Mouse (Mus musculus): ENCODE data around the gene Plac1. TPM values are rescaled to one million over a fixed set of nuclear protein-coding genes. Genes with fewer than 3 reads are reported as not detected.
A peak's percentile ranks its signal among the peaks of the same experiment; 100 is the strongest.

Gene Plac1
- polyA plus RNA-seq, 1 experiment from 2014 or later = not detected

DNA sequence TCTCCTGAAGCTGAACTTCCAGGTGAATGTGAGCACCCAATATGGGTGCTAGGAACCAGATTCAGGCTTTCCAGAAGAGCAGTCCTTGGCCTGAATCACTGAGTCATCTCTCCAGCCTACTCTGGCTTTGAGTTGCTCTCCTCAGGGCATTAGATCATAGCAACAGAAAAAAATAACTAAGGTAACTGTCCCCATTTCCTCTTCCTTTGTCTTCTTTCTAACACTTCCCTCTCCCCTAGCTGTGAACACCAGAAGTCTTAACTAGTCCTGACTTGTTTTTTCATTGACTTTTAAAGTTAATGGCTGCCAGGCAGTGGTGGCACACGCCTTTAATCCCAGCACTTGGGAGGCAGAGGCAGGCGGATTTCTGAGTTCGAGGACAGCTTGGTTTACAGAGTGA lies 175.5 kb downstream of the Plac1 start:
- ATAC-seq = no peak
- no peaks in the 10 kb centered on the region for H3K4me1 ChIP-seq (replicated peaks; ENCODE audit: control insufficient read depth, insufficient read depth, low read length)

DNA sequence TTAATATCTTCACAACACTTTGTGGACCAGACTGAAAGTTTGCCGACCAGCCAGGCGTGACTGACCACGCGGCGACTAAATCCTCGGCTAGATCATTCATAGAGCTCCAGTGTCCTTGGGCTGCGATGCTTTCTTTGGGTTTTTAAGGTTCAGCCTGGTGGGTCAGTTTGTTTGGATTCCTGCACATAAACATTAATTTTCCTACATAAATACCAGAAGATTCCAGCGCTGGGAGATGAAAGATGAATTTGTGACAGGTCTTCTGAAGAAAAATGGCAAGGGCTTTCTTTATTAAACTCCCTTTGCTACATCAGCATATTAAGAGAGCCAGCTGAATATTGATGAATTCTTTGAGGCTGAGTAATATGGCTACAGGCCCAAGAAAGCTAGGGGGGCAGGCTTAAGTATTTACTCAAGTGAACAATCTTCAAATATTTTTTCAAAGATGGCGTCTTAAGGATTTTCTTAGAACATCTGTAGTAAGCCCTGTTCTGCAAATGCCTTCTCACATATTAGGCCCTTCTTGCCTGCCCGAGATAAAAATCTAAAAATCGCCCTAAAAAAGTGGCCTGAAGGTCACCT lies 180.4 kb downstream of the Plac1 start:
- H3K4me1 ChIP-seq (replicated peaks; ENCODE audit: control insufficient read depth, insufficient read depth, low read length) = 0 out of 2 replicates have a peak, but pooled peaks cover 2% of the 10 kb centered on the region
- H3K4me3 ChIP-seq (replicated peaks; ENCODE audit: low read length) = no peak overlapping the region
- H3K27ac ChIP-seq (ENCODE audit: low read length) = no peak overlapping the region
- no peaks in the 10 kb centered on the region for H3K27me3 ChIP-seq (replicated peaks; ENCODE audit: control insufficient read depth, insufficient read depth, low read length)
- H3K4me2 ChIP-seq (ENCODE audit: low read length) = peak overlapping the region; percentile 9; the same call in 1 of the 2 replicates
- ATAC-seq = no peak
- WGBS = 33% methylated on average over 11 of the region's 11 CpGs
- no peaks in the 10 kb centered on the region for H3K9me3 ChIP-seq (ENCODE audit: control insufficient read depth, low read length)
- H3K9ac ChIP-seq (replicated peaks; ENCODE audit: low read depth, low read length) = no peak overlapping the region
- no peaks in the 10 kb centered on the region for H3K36me3 ChIP-seq (ENCODE audit: control insufficient read depth, insufficient read depth)

More for the DNA sequence above, 175.5 kb downstream of the Plac1 start:
- Histone ChIP-seq H3K4me3 (replicated peaks; ENCODE audit: low read length) (no peak overlapping the region), H3K9ac (replicated peaks; ENCODE audit: low read depth, low read length) (no peak overlapping the region), H3K27ac (ENCODE audit: low read length) (no peak overlapping the region), H3K36me3 (ENCODE audit: control insufficient read depth, insufficient read depth) (no peaks in the 10 kb centered on the region), H3K27me3 (replicated peaks; ENCODE audit: control insufficient read depth, insufficient read depth, low read length) (no peaks in the 10 kb centered on the region), H3K9me3 (ENCODE audit: control insufficient read depth, low read length) (no peaks in the 10 kb centered on the region), H3K4me2 (ENCODE audit: low read length) (no peak overlapping the region)
- 88% methylated on average over 3 of the region's 3 CpGs for WGBS

DNA sequence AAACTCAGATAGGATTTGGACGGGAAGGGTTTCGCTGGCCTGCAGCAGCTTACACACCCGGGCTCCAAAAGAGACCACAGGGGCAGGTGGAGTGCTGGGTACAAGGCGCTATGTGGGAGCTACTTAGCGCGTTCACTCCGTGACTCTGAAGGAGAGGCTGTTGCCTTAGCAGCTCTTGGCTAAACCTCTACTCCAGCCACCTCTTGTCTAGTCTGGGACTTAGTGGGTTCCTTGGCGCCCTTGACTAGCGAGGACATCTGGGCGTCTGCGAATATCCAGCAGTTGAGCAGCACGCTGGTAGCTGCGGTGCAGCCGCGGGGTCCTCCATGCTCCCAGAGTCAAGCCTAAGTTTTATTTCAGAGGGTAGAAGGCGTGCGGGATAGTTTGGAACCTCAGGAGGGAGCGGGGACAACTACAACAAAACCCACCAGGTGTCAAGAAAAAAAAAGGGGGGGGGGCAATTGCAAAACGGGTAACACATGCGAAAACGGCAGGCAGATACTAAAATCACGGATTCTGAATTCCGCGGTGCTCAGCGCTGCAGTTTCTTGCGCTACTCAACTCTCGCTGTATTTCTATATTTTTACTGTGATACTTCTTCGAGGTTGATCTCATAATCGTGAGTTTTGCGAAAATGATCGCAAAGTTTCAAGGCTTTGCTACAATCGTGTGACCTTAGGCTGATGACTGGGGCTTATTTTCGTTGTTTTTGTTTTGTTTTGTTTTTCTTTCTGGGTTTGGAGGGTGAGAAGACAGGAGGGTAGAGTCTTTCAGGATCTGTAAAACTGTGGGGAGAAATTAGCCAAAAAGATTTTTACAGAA lies 181.2 kb downstream of the Plac1 start:
- ATAC-seq = no peak
- 18% methylated on average over 33 of the region's 33 CpGs for WGBS
- no peak overlapping the region for H3K9ac ChIP-seq (replicated peaks; ENCODE audit: low read depth, low read length)

DNA sequence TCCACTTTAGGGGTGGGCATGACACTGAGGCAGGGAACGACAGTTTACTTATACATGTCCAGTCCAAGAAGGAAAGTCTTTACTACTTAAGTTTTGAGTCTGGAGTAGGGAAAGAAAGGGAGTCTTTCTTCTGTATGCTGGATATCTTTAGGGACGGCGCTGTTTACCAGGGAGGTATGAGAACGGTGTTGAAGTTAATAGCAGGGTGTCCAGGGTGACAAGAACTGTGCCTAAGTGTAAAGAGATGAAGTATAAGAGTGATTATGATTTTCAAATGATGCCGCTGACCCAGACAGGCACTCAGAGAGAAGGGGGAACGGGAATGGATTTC lies 182.2 kb downstream of the Plac1 start:
- H3K36me3 ChIP-seq (ENCODE audit: control insufficient read depth, insufficient read depth) = no peaks in the 10 kb centered on the region
- no peak overlapping the region for H3K9ac ChIP-seq (replicated peaks; ENCODE audit: low read depth, low read length)
- H3K27me3 ChIP-seq (replicated peaks; ENCODE audit: control insufficient read depth, insufficient read depth, low read length) = no peaks in the 10 kb centered on the region
- no peak for ATAC-seq
- H3K4me1 ChIP-seq (replicated peaks; ENCODE audit: control insufficient read depth, insufficient read depth, low read length) = 0 out of 2 replicates have a peak, but pooled peaks cover 2% of the 10 kb centered on the region
- H3K4me3 ChIP-seq (replicated peaks; ENCODE audit: low read length) = peak overlapping the region; percentile 58
- WGBS = 37% methylated on average over 6 of the region's 6 CpGs
- H3K27ac ChIP-seq (ENCODE audit: low read length) = no peak overlapping the region
- no peaks in the 10 kb centered on the region for H3K9me3 ChIP-seq (ENCODE audit: control insufficient read depth, low read length)
- peak overlapping the region; percentile 61 for H3K4me2 ChIP-seq (ENCODE audit: low read length)

More for the DNA sequence above, 181.2 kb downstream of the Plac1 start:
- Histone ChIP-seq H3K27me3 (replicated peaks; ENCODE audit: control insufficient read depth, insufficient read depth, low read length) (no peaks in the 10 kb centered on the region), H3K9me3 (ENCODE audit: control insufficient read depth, low read length) (no peaks in the 10 kb centered on the region), H3K4me2 (ENCODE audit: low read length) (peak overlapping the region; percentile 48), H3K27ac (ENCODE audit: low read length) (no peak overlapping the region), H3K4me1 (replicated peaks; ENCODE audit: control insufficient read depth, insufficient read depth, low read length) (0 out of 2 replicates have a peak, but pooled peaks cover 2% of the 10 kb centered on the region), H3K4me3 (replicated peaks; ENCODE audit: low read length) (peak overlapping the region; percentile 27), H3K36me3 (ENCODE audit: control insufficient read depth, insufficient read depth) (no peaks in the 10 kb centered on the region)

DNA sequence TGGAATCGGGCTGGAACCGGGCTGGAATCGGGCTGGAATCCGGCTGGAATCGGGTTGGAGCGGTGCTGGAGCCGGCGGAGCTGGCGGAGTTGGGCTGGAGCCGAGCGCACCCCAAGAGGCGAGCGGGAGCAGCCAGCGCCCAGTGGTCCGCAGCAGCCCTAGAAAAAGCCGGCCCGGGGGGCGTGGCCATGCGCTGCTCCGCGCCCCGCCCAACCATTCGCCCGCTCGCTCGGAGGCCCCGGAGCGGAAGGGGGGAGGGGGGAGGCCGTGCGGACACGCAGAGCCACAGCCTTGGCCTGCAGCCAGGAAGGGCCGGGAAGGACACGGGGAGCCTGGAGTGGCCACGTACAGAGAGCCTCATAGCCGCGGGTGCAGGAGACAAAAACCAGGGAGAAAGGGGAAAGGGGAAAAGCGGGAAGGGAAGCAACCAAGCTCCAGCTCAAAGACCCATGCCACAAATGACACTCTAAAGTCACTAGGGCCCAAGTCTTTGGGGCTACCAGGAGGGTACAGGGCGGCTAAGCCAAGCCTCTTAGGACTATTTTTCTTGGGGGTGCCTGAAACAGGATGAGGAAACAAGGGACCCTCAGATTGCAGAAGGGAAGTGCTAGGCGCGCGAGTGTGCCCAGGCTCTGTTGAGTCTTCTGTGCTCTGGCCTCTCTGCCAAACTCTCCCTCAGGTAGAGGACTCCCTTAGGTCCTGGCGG lies 182.7 kb downstream of the Plac1 start:
- H3K4me3 ChIP-seq (replicated peaks; ENCODE audit: low read length) = peak overlapping the region; percentile 58
- peak overlapping the region; percentile 71 for H3K9ac ChIP-seq (replicated peaks; ENCODE audit: low read depth, low read length)
- H3K9me3 ChIP-seq (ENCODE audit: control insufficient read depth, low read length) = no peaks in the 10 kb centered on the region
- no peaks in the 10 kb centered on the region for H3K27me3 ChIP-seq (replicated peaks; ENCODE audit: control insufficient read depth, insufficient read depth, low read length)
- H3K4me1 ChIP-seq (replicated peaks; ENCODE audit: control insufficient read depth, insufficient read depth, low read length) = 0 out of 2 replicates have a peak, but pooled peaks cover 5% of the 10 kb centered on the region
- H3K36me3 ChIP-seq (ENCODE audit: control insufficient read depth, insufficient read depth) = no peaks in the 10 kb centered on the region
- peak overlapping the region; percentile 44 for H3K27ac ChIP-seq (ENCODE audit: low read length)
- ATAC-seq = peak; percentile 88
- H3K4me2 ChIP-seq (ENCODE audit: low read length) = peak overlapping the region; percentile 61
- WGBS = 32% methylated on average over 22 of the region's 42 CpGs

DNA sequence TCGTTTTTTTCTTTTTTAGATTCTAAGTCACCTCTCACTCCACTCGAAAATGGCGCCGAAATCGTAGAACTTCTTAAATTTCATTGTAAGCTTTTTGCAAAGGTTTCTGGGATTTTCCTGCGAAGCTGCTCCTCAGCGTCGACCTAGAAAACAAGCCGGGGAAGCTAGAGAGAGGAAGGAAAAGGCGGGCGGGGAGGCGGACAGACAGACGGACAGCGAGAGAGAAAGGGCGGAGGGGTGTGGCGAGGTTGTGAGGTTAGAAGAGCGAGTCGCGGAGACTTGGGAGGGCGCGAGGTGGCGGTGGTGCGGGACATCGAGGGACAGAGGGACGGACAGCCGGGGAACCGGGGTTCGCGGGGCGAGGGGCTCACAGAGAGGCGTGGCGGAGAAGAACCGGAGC lies 183.3 kb downstream of the Plac1 start:
- Histone ChIP-seq H3K4me2 (ENCODE audit: low read length) (peak overlapping the region; percentile 61), H3K27me3 (replicated peaks; ENCODE audit: control insufficient read depth, insufficient read depth, low read length) (no peaks in the 10 kb centered on the region), H3K36me3 (ENCODE audit: control insufficient read depth, insufficient read depth) (no peaks in the 10 kb centered on the region), H3K9ac (replicated peaks; ENCODE audit: low read depth, low read length) (peak overlapping the region; percentile 71), H3K9me3 (ENCODE audit: control insufficient read depth, low read length) (no peaks in the 10 kb centered on the region), H3K27ac (ENCODE audit: low read length) (peak overlapping the region; percentile 44), H3K4me1 (replicated peaks; ENCODE audit: control insufficient read depth, insufficient read depth, low read length) (0 out of 2 replicates have a peak, but pooled peaks cover 5% of the 10 kb centered on the region), H3K4me3 (replicated peaks; ENCODE audit: low read length) (peak overlapping the region; percentile 58)
- 19% methylated on average over 27 of the region's 33 CpGs for WGBS
- peak; percentile 18 for ATAC-seq

DNA sequence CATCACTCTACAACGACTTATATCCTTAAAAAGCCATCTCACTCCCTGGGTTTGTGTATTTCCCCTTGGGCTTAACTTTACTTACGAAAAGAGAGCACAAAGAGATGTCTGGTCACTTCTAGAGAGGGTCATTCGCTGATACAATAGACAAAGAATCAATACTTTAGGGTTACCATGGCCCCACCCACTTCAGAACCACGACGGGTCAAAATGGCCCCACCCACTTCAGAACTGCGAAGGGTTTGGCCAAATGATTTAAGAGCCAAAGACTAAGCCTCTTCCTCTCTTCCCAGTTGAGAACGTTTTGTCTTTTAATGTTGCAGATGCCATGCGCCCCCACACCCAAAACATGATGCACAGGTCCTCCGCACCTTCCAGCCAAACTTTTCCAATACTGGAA lies 184.1 kb downstream of the Plac1 start:
- H3K4me1 ChIP-seq (replicated peaks; ENCODE audit: control insufficient read depth, insufficient read depth, low read length) = peaks cover 5% of the 10 kb centered on the region; the same call in 1 of the 2 replicates
- H3K36me3 ChIP-seq (ENCODE audit: control insufficient read depth, insufficient read depth) = no peaks in the 10 kb centered on the region
- 23% methylated on average over 9 of the region's 9 CpGs for WGBS
- no peak overlapping the region for H3K27ac ChIP-seq (ENCODE audit: low read length)
- peak overlapping the region; percentile 58 for H3K4me3 ChIP-seq (replicated peaks; ENCODE audit: low read length)
- no peaks in the 10 kb centered on the region for H3K9me3 ChIP-seq (ENCODE audit: control insufficient read depth, low read length)
- H3K9ac ChIP-seq (replicated peaks; ENCODE audit: low read depth, low read length) = no peak overlapping the region
- H3K4me2 ChIP-seq (ENCODE audit: low read length) = peak overlapping the region; percentile 61
- no peak for ATAC-seq
- H3K27me3 ChIP-seq (replicated peaks; ENCODE audit: control insufficient read depth, insufficient read depth, low read length) = no peaks in the 10 kb centered on the region

DNA sequence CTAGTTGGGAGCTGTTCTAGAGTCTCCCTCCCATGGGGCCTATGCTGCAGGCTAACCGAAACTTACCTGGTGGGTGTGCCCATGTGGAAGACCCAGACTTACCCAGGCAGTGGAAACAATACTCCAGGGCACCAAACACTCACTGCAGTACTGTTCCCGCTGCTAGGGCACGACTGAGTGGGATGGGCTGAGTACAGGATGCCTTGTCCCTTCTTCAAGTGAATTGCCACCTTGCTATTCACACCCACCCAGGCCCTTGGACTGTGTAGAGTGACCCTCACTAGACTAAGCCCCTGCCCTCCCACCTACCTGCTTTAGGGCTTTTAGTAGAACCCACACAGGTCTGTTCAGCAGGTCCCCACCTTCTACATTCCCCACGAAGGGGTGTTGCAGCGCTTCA lies 186.0 kb downstream of the Plac1 start:
- Histone ChIP-seq H3K27me3 (replicated peaks; ENCODE audit: control insufficient read depth, insufficient read depth, low read length) (no peaks in the 10 kb centered on the region), H3K4me3 (replicated peaks; ENCODE audit: low read length) (no peak overlapping the region)

More for the DNA sequence above, 186.0 kb downstream of the Plac1 start:
- Histone ChIP-seq H3K4me2 (ENCODE audit: low read length) (no peak overlapping the region), H3K9ac (replicated peaks; ENCODE audit: low read depth, low read length) (no peak overlapping the region), H3K27ac (ENCODE audit: low read length) (no peak overlapping the region), H3K4me1 (replicated peaks; ENCODE audit: control insufficient read depth, insufficient read depth, low read length) (peaks cover 7% of the 10 kb centered on the region), H3K36me3 (ENCODE audit: control insufficient read depth, insufficient read depth) (no peaks in the 10 kb centered on the region), H3K9me3 (ENCODE audit: control insufficient read depth, low read length) (no peaks in the 10 kb centered on the region)
- WGBS = 61% methylated on average over 5 of the region's 5 CpGs
- ATAC-seq = no peak

All from forebrain, embryonic 16.5 days (tissue).